Mouse (Mus musculus): ENCODE data around the gene Antxrl. TPM values are rescaled to one million over a fixed set of nuclear protein-coding genes. Genes with fewer than 3 reads are reported as not detected.
A peak's percentile ranks its signal among the peaks of the same experiment; 100 is the strongest.

The Antxrl gene
- total and polyA plus RNA-seq, 2 experiments, result not detected

GRCm38 (mm10) chr14:34078293-34078692 lies 25.8 kb downstream of the Antxrl start:
- Histone ChIP-seq H3K9ac (ENCODE audit: low read depth, low read length) (no peak overlapping the region), H3K79me2 (ENCODE audit: control insufficient read depth, insufficient read depth, low read length) (no peaks in the 10 kb centered on the region), H3K4me1 (ENCODE audit: control insufficient read depth, insufficient read depth, low read length) (no peaks in the 10 kb centered on the region), H3K27ac (replicated peaks; ENCODE audit: insufficient read depth, low read depth, low read length) (no peak overlapping the region), H3K36me3 (ENCODE audit: control insufficient read depth, insufficient read depth, low read length) (no peaks in the 10 kb centered on the region), H3K4me3 (ENCODE audit: insufficient read depth, low read depth, low read length) (no peak overlapping the region), H3K27me3 (ENCODE audit: control insufficient read depth, insufficient read depth, low read length) (no peaks in the 10 kb centered on the region)
- no peak for TF ChIP-seq CTCF (IDR thresholded peaks at IDR 0.05; ENCODE audit: low read depth, low read length)
- no peak for TF ChIP-seq POLR2A (IDR thresholded peaks at IDR 0.05; ENCODE audit: extremely low read depth, insufficient read depth, low read length)
- 40% methylated on average over 4 of the region's 4 CpGs for WGBS
- peak; percentile 53 for DNase-seq (ENCODE audit: extremely low read depth, low read depth, low spot score)

DNA sequence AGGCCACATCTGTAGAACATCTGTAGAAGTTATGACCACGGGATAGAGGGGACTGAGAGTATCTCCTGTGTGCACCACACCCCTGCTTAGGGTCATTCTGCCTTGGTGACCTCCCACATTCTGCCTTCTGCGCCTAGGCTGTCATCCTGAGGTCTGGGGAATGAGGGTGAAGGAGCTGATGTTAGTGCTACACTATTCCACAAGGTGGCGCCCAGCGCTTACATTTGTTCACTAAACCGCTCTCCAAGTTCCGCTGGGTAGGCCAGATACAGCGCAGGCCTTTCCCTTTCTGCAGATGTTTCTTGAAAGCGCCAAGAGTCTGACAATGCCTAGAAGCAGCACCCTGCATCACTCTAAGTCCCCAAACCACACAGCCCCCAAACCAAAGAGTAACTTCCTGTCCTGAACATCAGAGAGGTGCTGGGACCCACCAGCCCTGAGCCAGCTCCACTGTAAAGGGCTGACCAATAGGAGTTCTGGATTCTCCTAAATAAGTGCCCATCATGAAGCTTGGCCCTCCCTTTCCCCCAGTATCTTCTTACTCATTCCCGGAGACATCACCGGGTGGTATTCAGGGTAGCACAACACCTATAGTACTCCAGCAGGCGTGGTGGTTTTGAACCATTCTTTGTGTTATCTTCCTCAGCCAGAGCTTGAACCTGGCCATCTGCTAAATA lies 28.0 kb downstream of the Antxrl start:
- Histone ChIP-seq H3K27ac (replicated peaks; ENCODE audit: insufficient read depth, low read depth, low read length) (no peak overlapping the region), H3K4me3 (ENCODE audit: insufficient read depth, low read depth, low read length) (no peak overlapping the region), H3K4me1 (ENCODE audit: control insufficient read depth, insufficient read depth, low read length) (no peaks in the 10 kb centered on the region), H3K9ac (ENCODE audit: low read depth, low read length) (no peak overlapping the region), H3K79me2 (ENCODE audit: control insufficient read depth, insufficient read depth, low read length) (no peaks in the 10 kb centered on the region), H3K27me3 (ENCODE audit: control insufficient read depth, insufficient read depth, low read length) (no peaks in the 10 kb centered on the region), H3K36me3 (ENCODE audit: control insufficient read depth, insufficient read depth, low read length) (no peaks in the 10 kb centered on the region)
- WGBS, result 27% methylated on average over 11 of the region's 11 CpGs
- peak; percentile 56 for DNase-seq (ENCODE audit: extremely low read depth, low read depth, low spot score)
- TF ChIP-seq CTCF (IDR thresholded peaks at IDR 0.05; ENCODE audit: low read depth, low read length) (peak; percentile 85), POLR2A (IDR thresholded peaks at IDR 0.05; ENCODE audit: extremely low read depth, insufficient read depth, low read length) (no peak)

DNA sequence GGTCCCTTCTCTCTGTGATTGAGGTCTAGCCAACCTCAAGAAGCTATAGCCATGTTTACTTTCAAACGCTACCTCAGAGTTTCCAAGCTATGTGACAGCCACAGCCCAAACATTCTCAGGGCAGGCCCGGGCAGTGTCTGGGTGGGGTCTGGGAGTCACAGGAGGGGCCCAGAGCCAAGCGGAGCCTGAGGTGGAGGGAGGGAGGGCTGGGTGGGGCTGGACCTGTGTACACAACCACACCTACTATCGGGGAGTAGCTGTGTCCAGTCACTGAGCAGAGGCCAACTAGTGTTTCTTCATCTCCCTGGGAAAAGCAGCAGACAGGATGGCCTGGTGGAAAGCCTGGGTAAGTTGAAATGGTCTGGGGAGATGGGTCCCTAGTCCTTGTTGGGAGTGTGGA lies 33.2 kb downstream of the Antxrl start, which contains the start of gene Anxa8:
Anxa8 (plus strand) TSS at position 251 of the 400 bp plus-strand sequence.
- WGBS, result 31% methylated on average over 4 of the region's 4 CpGs
- DNase-seq (ENCODE audit: extremely low read depth, low read depth, low spot score), result no peak

GRCm38 (mm10) chr14:34086806-34087205 lies 34.3 kb downstream of the Antxrl start:
- Histone ChIP-seq H3K4me3 (ENCODE audit: insufficient read depth, low read depth, low read length) (no peak overlapping the region), H3K4me1 (ENCODE audit: control insufficient read depth, insufficient read depth, low read length) (no peaks in the 10 kb centered on the region), H3K27me3 (ENCODE audit: control insufficient read depth, insufficient read depth, low read length) (no peaks in the 10 kb centered on the region), H3K36me3 (ENCODE audit: control insufficient read depth, insufficient read depth, low read length) (no peaks in the 10 kb centered on the region), H3K27ac (replicated peaks; ENCODE audit: insufficient read depth, low read depth, low read length) (no peak overlapping the region), H3K9ac (ENCODE audit: low read depth, low read length) (no peak overlapping the region), H3K79me2 (ENCODE audit: control insufficient read depth, insufficient read depth, low read length) (no peaks in the 10 kb centered on the region)
- WGBS, result 56% methylated on average over 4 of the region's 4 CpGs
- no peak for DNase-seq (ENCODE audit: extremely low read depth, low read depth, low spot score)
- TF ChIP-seq CTCF (IDR thresholded peaks at IDR 0.05; ENCODE audit: low read depth, low read length) (no peak), POLR2A (IDR thresholded peaks at IDR 0.05; ENCODE audit: extremely low read depth, insufficient read depth, low read length) (no peak)

More for the DNA sequence above, 33.2 kb downstream of the Antxrl start, which contains the start of gene Anxa8:
- H3K36me3 ChIP-seq (ENCODE audit: control insufficient read depth, insufficient read depth, low read length), result no peaks in the 10 kb centered on the region
- no peak within 1 kb of the TSS for H3K4me3 ChIP-seq (ENCODE audit: insufficient read depth, low read depth, low read length)
- no peaks in the 10 kb centered on the region for H3K79me2 ChIP-seq (ENCODE audit: control insufficient read depth, insufficient read depth, low read length)
- H3K4me1 ChIP-seq (ENCODE audit: control insufficient read depth, insufficient read depth, low read length), result no peaks in the 10 kb centered on the region
- no peak within 1 kb of the TSS for H3K9ac ChIP-seq (ENCODE audit: low read depth, low read length)
- TF ChIP-seq POLR2A (IDR thresholded peaks at IDR 0.05; ENCODE audit: extremely low read depth, insufficient read depth, low read length), result no peak
- no peak for TF ChIP-seq CTCF (IDR thresholded peaks at IDR 0.05; ENCODE audit: low read depth, low read length)
- H3K27me3 ChIP-seq (ENCODE audit: control insufficient read depth, insufficient read depth, low read length), result no peaks in the 10 kb centered on the region
- no peak within 1 kb of the TSS for H3K27ac ChIP-seq (replicated peaks; ENCODE audit: insufficient read depth, low read depth, low read length)

GRCm38 (mm10) chr14:34087856-34088398 lies 35.4 kb downstream of the Antxrl start:
- TF ChIP-seq POLR2A (IDR thresholded peaks at IDR 0.05; ENCODE audit: extremely low read depth, insufficient read depth, low read length) (no peak), CTCF (IDR thresholded peaks at IDR 0.05; ENCODE audit: low read depth, low read length) (no peak)
- no peaks in the 10 kb centered on the region for H3K27me3 ChIP-seq (ENCODE audit: control insufficient read depth, insufficient read depth, low read length)
- no peaks in the 10 kb centered on the region for H3K79me2 ChIP-seq (ENCODE audit: control insufficient read depth, insufficient read depth, low read length)
- no peak overlapping the region for H3K4me3 ChIP-seq (ENCODE audit: insufficient read depth, low read depth, low read length)
- no peaks in the 10 kb centered on the region for H3K36me3 ChIP-seq (ENCODE audit: control insufficient read depth, insufficient read depth, low read length)
- no peaks in the 10 kb centered on the region for H3K4me1 ChIP-seq (ENCODE audit: control insufficient read depth, insufficient read depth, low read length)
- no peak for DNase-seq (ENCODE audit: extremely low read depth, low read depth, low spot score)
- no peak overlapping the region for H3K27ac ChIP-seq (replicated peaks; ENCODE audit: insufficient read depth, low read depth, low read length)
- no peak overlapping the region for H3K9ac ChIP-seq (ENCODE audit: low read depth, low read length)
- WGBS, result 91% methylated on average over 2 of the region's 2 CpGs

GRCm38 (mm10) chr14:34089796-34090195 lies 37.3 kb downstream of the Antxrl start:
- WGBS, result 84% methylated on average over 8 of the region's 8 CpGs
- no peaks in the 10 kb centered on the region for H3K4me1 ChIP-seq (ENCODE audit: control insufficient read depth, insufficient read depth, low read length)
- H3K9ac ChIP-seq (ENCODE audit: low read depth, low read length), result no peak overlapping the region
- TF ChIP-seq CTCF (IDR thresholded peaks at IDR 0.05; ENCODE audit: low read depth, low read length) (no peak), POLR2A (IDR thresholded peaks at IDR 0.05; ENCODE audit: extremely low read depth, insufficient read depth, low read length) (no peak)
- H3K4me3 ChIP-seq (ENCODE audit: insufficient read depth, low read depth, low read length), result no peak overlapping the region
- no peaks in the 10 kb centered on the region for H3K27me3 ChIP-seq (ENCODE audit: control insufficient read depth, insufficient read depth, low read length)
- H3K36me3 ChIP-seq (ENCODE audit: control insufficient read depth, insufficient read depth, low read length), result no peaks in the 10 kb centered on the region
- no peaks in the 10 kb centered on the region for H3K79me2 ChIP-seq (ENCODE audit: control insufficient read depth, insufficient read depth, low read length)
- DNase-seq (ENCODE audit: extremely low read depth, low read depth, low spot score), result no peak
- H3K27ac ChIP-seq (replicated peaks; ENCODE audit: insufficient read depth, low read depth, low read length), result no peak overlapping the region
